Mouse (Mus musculus) neural tube, embryonic 12.5 days (tissue): ENCODE measurements around the gene Pgbd1. TPM values are rescaled to one million over a fixed set of nuclear protein-coding genes. Genes with fewer than 3 reads are reported as not detected.

ENCODE experiments used
- ATAC-seq: fragments of 200-750 bp; cut with Nextera tagmentation; 2 replicates; pipeline ENCODE4 v1.8.0; 2017; ENCODE audit warnings: low read depth, mild to moderate bottlenecking, moderate TSS enrichment, moderate library complexity; ENCODE audit not compliant: low FRiP score
- H3K27ac ChIP-seq: fragments of 300-500 bp; sonication (generic); 2 replicates; pipeline ENCODE4 v1.5.1; 2016
- H3K27me3 ChIP-seq: fragments of 300-500 bp; sonication (generic); replicated peaks from 2 replicates; pipeline ENCODE4 v1.6.1; 2016; ENCODE audit warnings: mild to moderate bottlenecking
- H3K36me3 ChIP-seq: fragments of 300-500 bp; sonication (generic); 2 replicates; pipeline ENCODE4 v1.6.1; 2016; ENCODE audit warnings: mild to moderate bottlenecking
- H3K4me1 ChIP-seq: fragments of 300-500 bp; sonication (generic); 2 replicates; pipeline ENCODE4 v1.6.1; 2016
- H3K4me2 ChIP-seq: fragments of 300-500 bp; sonication (generic); replicated peaks from 2 replicates; pipeline ENCODE4 v1.6.1; 2016; ENCODE audit warnings: mild to moderate bottlenecking
- H3K4me3 ChIP-seq: fragments of 300-500 bp; sonication (generic); 2 replicates; pipeline ENCODE4 v1.5.1; 2016
- H3K9ac ChIP-seq: fragments of 300-500 bp; sonication (generic); 2 replicates; pipeline ENCODE4 v1.6.1; 2016; ENCODE audit warnings: mild to moderate bottlenecking
- H3K9me3 ChIP-seq: fragments of 300-500 bp; sonication (generic); 2 replicates; pipeline ENCODE4 v1.6.1; 2016; ENCODE audit warnings: mild to moderate bottlenecking
- WGBS: fragments of 180-500 bp; shearing (Covaris S2); methylation state at CpG from one replicate; pipeline ENCODE4 v1.1.7; 2016; 5-methylcytosine and 5-hydroxymethylcytosine counted together
- polyA plus RNA-seq: library from polyadenylated mRNA; unstranded; fragments of >200 nt; fragmentation: Nextera tagmentation; extraction: Ambion mirVana; gene quantifications from 2 replicates; pipeline ENCODE4 v1.2.1, GENCODE M21; 2016

Gene Pgbd1
- polyA plus RNA-seq, 1 experiment from 2014 or later: 4.5 TPM

- Histone ChIP-seq H3K4me1 (peaks cover 8% of the 10 kb centered on the region), H3K9ac (peak overlapping the region; percentile 71), H3K4me3 (peak overlapping the region; percentile 66), H3K36me3 (peaks cover 3% of the 10 kb centered on the region), H3K27ac (no peak overlapping the region), H3K4me2 (peak overlapping the region; percentile 75), H3K27me3 (no peaks in the 10 kb centered on the region), H3K9me3 (no peaks in the 10 kb centered on the region)
- WGBS: 4% methylated on average over 13 of the region's 13 CpGs
- ATAC-seq: no peak; the same call in 1 of the 2 replicates
These were observed 12.2 kb upstream of the Pgbd1 start for GRCm38 (mm10) chr13:21453042-21453441.

DNA sequence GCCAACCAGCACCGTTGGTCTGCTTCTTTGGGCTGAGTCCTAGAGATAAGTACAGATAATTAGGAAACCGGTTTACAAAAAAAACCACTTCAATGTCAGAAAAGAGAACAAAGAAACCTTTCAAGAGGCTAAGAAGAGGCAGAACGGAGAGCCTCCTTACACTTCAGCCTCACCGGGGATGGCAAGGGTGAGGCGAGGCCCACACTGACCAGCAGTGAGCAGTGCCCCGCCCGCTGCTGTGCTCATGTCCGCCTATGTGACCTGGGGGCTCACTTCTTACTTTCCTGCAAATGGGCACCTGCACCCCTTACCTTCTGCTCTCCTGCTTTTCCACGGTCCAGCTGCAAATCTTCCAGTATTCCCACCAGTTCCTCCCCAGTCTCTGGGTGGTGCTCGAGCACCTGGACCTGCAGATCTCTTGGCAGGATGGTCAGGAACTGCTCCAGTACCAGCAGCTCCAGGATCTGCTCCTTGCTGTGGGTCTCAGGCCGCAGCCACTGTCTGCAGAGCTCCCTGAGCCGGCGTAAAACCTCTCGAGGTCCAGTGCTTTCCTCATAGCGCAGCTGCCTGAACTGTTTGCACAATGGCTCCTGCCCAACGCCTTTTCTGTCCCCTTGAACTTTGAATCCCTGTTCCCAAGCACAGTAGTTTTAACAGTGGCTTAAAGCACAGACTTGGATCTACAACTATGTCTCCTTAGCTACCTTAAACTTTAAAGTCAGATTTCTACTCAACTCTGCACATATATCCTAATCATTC, 7.2 kb upstream of the Pgbd1 start:
- ATAC-seq: no peak
- H3K36me3 ChIP-seq: peaks cover 41% of the 10 kb centered on the region
- no peaks in the 10 kb centered on the region for H3K9me3 ChIP-seq
- H3K4me2 ChIP-seq: no peak overlapping the region
- WGBS: 85% methylated on average over 16 of the region's 16 CpGs
- H3K27ac ChIP-seq: no peak overlapping the region
- no peak overlapping the region for H3K4me3 ChIP-seq
- H3K9ac ChIP-seq: no peak overlapping the region
- no peaks in the 10 kb centered on the region for H3K27me3 ChIP-seq
- peaks cover 8% of the 10 kb centered on the region for H3K4me1 ChIP-seq

- H3K36me3 ChIP-seq: peaks cover 44% of the 10 kb centered on the region
- 92% methylated on average over 9 of the region's 9 CpGs for WGBS
- no peak for ATAC-seq
These were observed 5.9 kb upstream of the Pgbd1 start for GRCm38 (mm10) chr13:21446796-21447195.

DNA sequence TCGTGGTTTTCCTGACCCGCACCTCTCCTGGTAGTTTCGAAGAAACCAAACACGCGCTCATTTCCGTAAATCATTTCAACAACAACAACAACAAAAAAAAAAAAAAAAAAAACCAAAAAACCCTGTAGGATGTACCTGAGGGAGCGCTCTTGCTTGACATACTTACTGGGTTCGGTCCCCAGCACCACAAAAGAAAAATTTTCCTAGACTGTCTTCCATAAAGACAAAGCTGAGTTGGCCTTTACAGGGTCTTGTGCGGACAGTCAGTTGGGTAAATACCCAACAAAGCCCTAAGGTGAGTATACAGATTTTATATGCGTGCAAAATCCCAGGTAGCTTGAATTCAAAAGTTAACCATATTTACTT, 332 bp upstream of the Pgbd1 start:
- no peaks in the 10 kb centered on the region for H3K9me3 ChIP-seq
- peak overlapping the region; percentile 65; the same call in 1 of the 2 replicates for H3K9ac ChIP-seq
- H3K4me2 ChIP-seq: peak overlapping the region; percentile 75
- no peaks in the 10 kb centered on the region for H3K27me3 ChIP-seq
- H3K4me3 ChIP-seq: peak overlapping the region; percentile 50
- peaks cover 28% of the 10 kb centered on the region for H3K36me3 ChIP-seq
- H3K4me1 ChIP-seq: peaks cover 8% of the 10 kb centered on the region
- H3K27ac ChIP-seq: no peak overlapping the region
- ATAC-seq: peak; percentile 49
- 15% methylated on average over 10 of the region's 10 CpGs for WGBS

More at GRCm38 (mm10) chr13:21446796-21447195, 5.9 kb upstream of the Pgbd1 start:
- Histone ChIP-seq H3K4me2 (no peak overlapping the region), H3K4me3 (no peak overlapping the region), H3K27me3 (no peaks in the 10 kb centered on the region), H3K9ac (no peak overlapping the region), H3K4me1 (no peaks in the 10 kb centered on the region), H3K27ac (no peak overlapping the region), H3K9me3 (no peaks in the 10 kb centered on the region)

DNA sequence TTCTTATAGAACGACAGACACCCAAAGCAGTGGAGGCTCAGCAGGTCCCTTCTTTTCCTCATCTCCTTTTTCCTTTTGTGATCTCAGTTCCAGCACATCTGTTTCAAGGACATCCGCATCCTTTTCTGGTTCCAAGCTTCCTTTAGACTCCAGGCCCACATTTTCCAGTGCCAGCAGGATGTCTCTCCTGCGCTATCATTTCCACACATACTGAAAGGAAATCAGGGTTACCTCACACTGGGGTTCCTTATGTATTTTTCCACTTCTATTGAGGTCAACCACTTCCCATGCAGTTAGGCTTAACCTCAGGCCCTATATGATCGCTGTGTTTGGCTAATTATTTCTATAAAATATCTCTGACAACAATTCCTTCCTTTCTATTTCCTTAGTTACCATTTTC, 5.4 kb downstream of the Pgbd1 start:
- WGBS: 83% methylated on average over 4 of the region's 4 CpGs
- Histone ChIP-seq H3K9ac (no peak overlapping the region), H3K27ac (no peak overlapping the region), H3K36me3 (no peaks in the 10 kb centered on the region), H3K9me3 (no peaks in the 10 kb centered on the region), H3K4me2 (no peak overlapping the region), H3K27me3 (no peaks in the 10 kb centered on the region), H3K4me3 (no peak overlapping the region), H3K4me1 (peaks cover 4% of the 10 kb centered on the region; the same call in 1 of the 2 replicates)
- no peak for ATAC-seq

- WGBS: 94% methylated on average over 1 of the region's 1 CpGs
- no peaks in the 10 kb centered on the region for H3K36me3 ChIP-seq
- no peak overlapping the region for H3K4me2 ChIP-seq
- no peak overlapping the region for H3K27ac ChIP-seq
- no peaks in the 10 kb centered on the region for H3K27me3 ChIP-seq
- H3K4me3 ChIP-seq: no peak overlapping the region
- H3K9ac ChIP-seq: no peak overlapping the region
- no peaks in the 10 kb centered on the region for H3K4me1 ChIP-seq
- no peaks in the 10 kb centered on the region for H3K9me3 ChIP-seq
- no peak for ATAC-seq
These were observed 13.2 kb downstream of the Pgbd1 start for GRCm38 (mm10) chr13:21427631-21428030.

GRCm38 (mm10) chr13:21423301-21423700, 17.6 kb downstream of the Pgbd1 start:
- H3K36me3 ChIP-seq: no peaks in the 10 kb centered on the region
- 73% methylated on average over 5 of the region's 5 CpGs for WGBS

GRCm38 (mm10) chr13:21418865-21419264, 22.0 kb downstream of the Pgbd1 start:
- Histone ChIP-seq H3K9ac (no peak overlapping the region), H3K27ac (no peak overlapping the region), H3K27me3 (no peaks in the 10 kb centered on the region), H3K4me2 (no peak overlapping the region), H3K4me3 (no peak overlapping the region), H3K4me1 (no peaks in the 10 kb centered on the region), H3K36me3 (no peaks in the 10 kb centered on the region), H3K9me3 (no peaks in the 10 kb centered on the region)
- 71% methylated on average over 6 of the region's 6 CpGs for WGBS
- ATAC-seq: no peak

More at GRCm38 (mm10) chr13:21423301-21423700, 17.6 kb downstream of the Pgbd1 start:
- no peak for ATAC-seq
- no peak overlapping the region for H3K4me2 ChIP-seq
- H3K9ac ChIP-seq: no peak overlapping the region
- H3K9me3 ChIP-seq: no peaks in the 10 kb centered on the region
- H3K27ac ChIP-seq: no peak overlapping the region
- no peak overlapping the region for H3K4me3 ChIP-seq
- H3K27me3 ChIP-seq: no peaks in the 10 kb centered on the region
- H3K4me1 ChIP-seq: no peaks in the 10 kb centered on the region

GRCm38 (mm10) chr13:21417298-21418010, 23.4 kb downstream of the Pgbd1 start:
- H3K27ac ChIP-seq: no peak overlapping the region
- H3K4me3 ChIP-seq: no peak overlapping the region
- no peaks in the 10 kb centered on the region for H3K27me3 ChIP-seq
- 72% methylated on average over 6 of the region's 6 CpGs for WGBS
- ATAC-seq: no peak
- no peak overlapping the region for H3K4me2 ChIP-seq
- no peaks in the 10 kb centered on the region for H3K9me3 ChIP-seq
- no peaks in the 10 kb centered on the region for H3K36me3 ChIP-seq
- no peak overlapping the region for H3K9ac ChIP-seq
- H3K4me1 ChIP-seq: no peaks in the 10 kb centered on the region

- H3K4me2 ChIP-seq: no peak overlapping the region
- no peak overlapping the region for H3K9ac ChIP-seq
- H3K27me3 ChIP-seq: no peaks in the 10 kb centered on the region
- H3K4me3 ChIP-seq: no peak overlapping the region
- H3K4me1 ChIP-seq: no peaks in the 10 kb centered on the region
- H3K27ac ChIP-seq: no peak overlapping the region
- no peaks in the 10 kb centered on the region for H3K36me3 ChIP-seq
- H3K9me3 ChIP-seq: no peaks in the 10 kb centered on the region
- WGBS: 84% methylated on average over 2 of the region's 2 CpGs
- ATAC-seq: no peak
These were observed 25.1 kb downstream of the Pgbd1 start for GRCm38 (mm10) chr13:21415750-21416149.

DNA sequence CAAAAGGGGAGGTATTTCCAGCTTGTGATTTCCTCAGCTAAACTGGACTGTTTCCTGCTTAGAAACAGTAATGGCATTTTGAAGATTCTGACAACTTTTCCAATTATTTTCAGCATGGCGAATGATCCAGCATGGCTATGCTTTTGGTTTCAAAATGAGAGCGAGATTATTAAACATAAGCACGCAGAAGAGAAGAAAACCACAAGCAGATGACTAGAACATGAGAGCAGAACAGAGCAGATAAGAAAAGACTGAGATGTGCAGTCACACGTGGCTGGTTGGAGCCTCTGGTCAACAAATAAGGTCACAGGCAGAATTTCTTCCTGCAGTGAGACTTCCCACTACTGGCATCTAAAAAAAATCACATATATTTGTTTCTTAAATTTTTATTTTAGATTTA, 25.6 kb downstream of the Pgbd1 start:
- no peak overlapping the region for H3K27ac ChIP-seq
- 84% methylated on average over 4 of the region's 4 CpGs for WGBS
- H3K4me1 ChIP-seq: no peaks in the 10 kb centered on the region
- H3K4me3 ChIP-seq: no peak overlapping the region
- H3K36me3 ChIP-seq: no peaks in the 10 kb centered on the region
- no peaks in the 10 kb centered on the region for H3K9me3 ChIP-seq
- H3K27me3 ChIP-seq: no peaks in the 10 kb centered on the region
- ATAC-seq: no peak
- no peak overlapping the region for H3K4me2 ChIP-seq
- H3K9ac ChIP-seq: no peak overlapping the region

DNA sequence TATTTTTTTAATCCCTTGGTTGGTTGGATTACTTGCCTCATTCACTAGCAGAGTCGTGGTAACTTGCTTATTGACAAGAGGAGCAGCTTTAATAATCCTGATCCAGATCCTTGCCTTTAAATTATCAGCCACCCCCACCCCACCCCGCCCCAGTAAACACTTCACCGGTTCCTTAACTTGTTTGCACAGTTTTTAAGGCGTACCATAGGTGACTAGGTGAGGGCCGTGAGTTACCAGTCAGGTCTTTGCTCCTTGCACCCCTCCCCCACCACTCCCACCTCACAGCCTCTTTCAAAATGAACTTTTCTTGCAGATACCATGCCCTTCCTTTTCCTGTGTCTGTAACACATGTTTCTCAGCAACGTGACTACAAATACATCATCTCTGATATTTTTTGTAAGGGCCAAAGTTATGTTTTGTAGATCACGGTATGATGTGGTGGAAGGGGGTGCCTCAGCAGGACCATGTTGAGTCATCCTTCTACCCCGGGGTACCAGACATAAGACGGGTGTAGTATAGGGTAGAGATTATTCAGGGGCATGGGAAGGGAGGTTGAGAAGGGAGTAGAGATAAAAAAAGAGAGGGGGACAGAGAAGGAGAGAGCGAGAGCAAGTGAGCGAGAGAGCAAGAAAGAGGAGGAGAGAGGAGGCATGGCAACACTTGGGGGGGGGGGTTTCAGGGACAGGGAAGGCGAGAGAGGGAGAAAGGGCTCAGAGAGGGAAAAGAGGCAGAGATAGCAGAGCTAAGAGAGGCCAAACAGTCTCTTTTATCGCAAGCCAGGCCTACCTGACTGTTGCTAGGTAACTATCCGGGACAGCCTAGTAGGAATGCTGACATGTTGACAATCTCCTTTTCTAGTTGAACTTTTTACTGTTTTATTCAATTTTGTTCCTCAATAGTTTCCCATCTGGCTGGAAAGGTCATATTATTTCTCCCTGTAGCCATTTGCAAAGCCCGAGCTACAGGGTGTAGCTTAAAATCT, 26.3 kb downstream of the Pgbd1 start:
- 70% methylated on average over 15 of the region's 15 CpGs for WGBS
- Histone ChIP-seq H3K4me2 (no peak overlapping the region), H3K4me3 (no peak overlapping the region), H3K9ac (no peak overlapping the region), H3K36me3 (no peaks in the 10 kb centered on the region), H3K27ac (no peak overlapping the region), H3K9me3 (no peaks in the 10 kb centered on the region), H3K4me1 (no peaks in the 10 kb centered on the region), H3K27me3 (no peaks in the 10 kb centered on the region)
- no peak for ATAC-seq
